Mouse (Mus musculus): ENCODE data around the gene Aplp1. TPM values are rescaled to one million over a fixed set of nuclear protein-coding genes. Genes with fewer than 3 reads are reported as not detected.

Aplp1 gene
- polyA plus RNA-seq, 1 experiment from 2014 or later, result 33.0 TPM

- Histone ChIP-seq H3K9me3 (replicated peaks; ENCODE audit: control insufficient read depth, low read length) (no peaks in the 10 kb centered on the region), H3K4me2 (ENCODE audit: low read depth, low read length) (peak overlapping the region; percentile 25; the same call in 1 of the 2 replicates), H3K9ac (ENCODE audit: low read length) (no peak overlapping the region), H3K27ac (ENCODE audit: low read length) (no peak overlapping the region), H3K4me3 (replicated peaks; ENCODE audit: low read length) (peak overlapping the region; percentile 10; the same call in 1 of the 2 replicates), H3K4me1 (ENCODE audit: control insufficient read depth, insufficient read depth, low read length) (peaks cover 7% of the 10 kb centered on the region; the same call in 1 of the 2 replicates), H3K27me3 (ENCODE audit: control insufficient read depth, insufficient read depth, low read length) (peaks cover 65% of the 10 kb centered on the region), H3K36me3 (ENCODE audit: control insufficient read depth, insufficient read depth, low read length) (no peaks in the 10 kb centered on the region)
- 10% methylated on average over 6 of the region's 6 CpGs for WGBS
- no peak for ATAC-seq (ENCODE audit: insufficient read depth, low FRiP score)
These were observed 8.9 kb upstream of the Aplp1 start for GRCm38 (mm10) chr7:30454259-30454658.

- Histone ChIP-seq H3K27me3 (ENCODE audit: control insufficient read depth, insufficient read depth, low read length) (peaks cover 61% of the 10 kb centered on the region), H3K9me3 (replicated peaks; ENCODE audit: control insufficient read depth, low read length) (no peaks in the 10 kb centered on the region), H3K9ac (ENCODE audit: low read length) (no peak overlapping the region), H3K4me1 (ENCODE audit: control insufficient read depth, insufficient read depth, low read length) (peaks cover 7% of the 10 kb centered on the region; the same call in 1 of the 2 replicates), H3K4me3 (replicated peaks; ENCODE audit: low read length) (peak overlapping the region; percentile 10; the same call in 1 of the 2 replicates), H3K27ac (ENCODE audit: low read length) (no peak overlapping the region), H3K4me2 (ENCODE audit: low read depth, low read length) (peak overlapping the region; percentile 25; the same call in 1 of the 2 replicates), H3K36me3 (ENCODE audit: control insufficient read depth, insufficient read depth, low read length) (no peaks in the 10 kb centered on the region)
- peak; percentile 67; the same call in 1 of the 2 replicates for ATAC-seq (ENCODE audit: insufficient read depth, low FRiP score)
- 3% methylated on average over 25 of the region's 25 CpGs for WGBS
These were observed 8.4 kb upstream of the Aplp1 start for GRCm38 (mm10) chr7:30453766-30454165.

- Histone ChIP-seq H3K27ac (ENCODE audit: low read length) (no peak overlapping the region), H3K4me3 (replicated peaks; ENCODE audit: low read length) (no peak overlapping the region), H3K9me3 (replicated peaks; ENCODE audit: control insufficient read depth, low read length) (no peaks in the 10 kb centered on the region), H3K36me3 (ENCODE audit: control insufficient read depth, insufficient read depth, low read length) (no peaks in the 10 kb centered on the region), H3K27me3 (ENCODE audit: control insufficient read depth, insufficient read depth, low read length) (peaks cover 56% of the 10 kb centered on the region), H3K4me2 (ENCODE audit: low read depth, low read length) (no peak overlapping the region), H3K9ac (ENCODE audit: low read length) (no peak overlapping the region), H3K4me1 (ENCODE audit: control insufficient read depth, insufficient read depth, low read length) (peaks cover 7% of the 10 kb centered on the region; the same call in 1 of the 2 replicates)
- WGBS, result 19% methylated on average over 25 of the region's 25 CpGs
- ATAC-seq (ENCODE audit: insufficient read depth, low FRiP score), result no peak
These were observed 8.0 kb upstream of the Aplp1 start for GRCm38 (mm10) chr7:30453327-30453726.

GRCm38 (mm10) chr7:30450241-30450640 is 4.9 kb upstream of the Aplp1 start:
- Histone ChIP-seq H3K4me3 (replicated peaks; ENCODE audit: low read length) (no peak overlapping the region), H3K9ac (ENCODE audit: low read length) (no peak overlapping the region), H3K36me3 (ENCODE audit: control insufficient read depth, insufficient read depth, low read length) (no peaks in the 10 kb centered on the region), H3K27me3 (ENCODE audit: control insufficient read depth, insufficient read depth, low read length) (peaks cover 26% of the 10 kb centered on the region), H3K4me2 (ENCODE audit: low read depth, low read length) (no peak overlapping the region), H3K4me1 (ENCODE audit: control insufficient read depth, insufficient read depth, low read length) (0 out of 2 replicates have a peak, but pooled peaks cover 3% of the 10 kb centered on the region), H3K27ac (ENCODE audit: low read length) (no peak overlapping the region), H3K9me3 (replicated peaks; ENCODE audit: control insufficient read depth, low read length) (0 out of 2 replicates have a peak, but pooled peaks cover 6% of the 10 kb centered on the region)
- ATAC-seq (ENCODE audit: insufficient read depth, low FRiP score), result no peak
- 70% methylated on average over 7 of the region's 7 CpGs for WGBS

GRCm38 (mm10) chr7:30444154-30444970 is 973 bp downstream of the Aplp1 start:
- 0 out of 2 replicates have a peak, but pooled peaks cover 6% of the 10 kb centered on the region for H3K9me3 ChIP-seq (replicated peaks; ENCODE audit: control insufficient read depth, low read length)
- under 1% methylated on average over 38 of the region's 38 CpGs for WGBS
- H3K4me2 ChIP-seq (ENCODE audit: low read depth, low read length), result peak overlapping the region; percentile 94
- peaks cover 9% of the 10 kb centered on the region; the same call in 1 of the 2 replicates for H3K4me1 ChIP-seq (ENCODE audit: control insufficient read depth, insufficient read depth, low read length)
- peaks cover 3% of the 10 kb centered on the region for H3K27me3 ChIP-seq (ENCODE audit: control insufficient read depth, insufficient read depth, low read length)
- peak overlapping the region; percentile 63 for H3K4me3 ChIP-seq (replicated peaks; ENCODE audit: low read length)
- peak; percentile 20; the same call in 1 of the 2 replicates for ATAC-seq (ENCODE audit: insufficient read depth, low FRiP score)
- peak overlapping the region; percentile 77 for H3K9ac ChIP-seq (ENCODE audit: low read length)
- H3K27ac ChIP-seq (ENCODE audit: low read length), result no peak overlapping the region
- no peaks in the 10 kb centered on the region for H3K36me3 ChIP-seq (ENCODE audit: control insufficient read depth, insufficient read depth, low read length)

- Histone ChIP-seq H3K4me3 (replicated peaks; ENCODE audit: low read length) (no peak overlapping the region), H3K27me3 (ENCODE audit: control insufficient read depth, insufficient read depth, low read length) (peaks cover 3% of the 10 kb centered on the region)
These were observed 1.6 kb downstream of the Aplp1 start for GRCm38 (mm10) chr7:30443696-30444095.

GRCm38 (mm10) chr7:30440697-30441096 is 4.6 kb downstream of the Aplp1 start:
- H3K9me3 ChIP-seq (replicated peaks; ENCODE audit: control insufficient read depth, low read length), result no peaks in the 10 kb centered on the region
- H3K9ac ChIP-seq (ENCODE audit: low read length), result no peak overlapping the region
- no peak for ATAC-seq (ENCODE audit: insufficient read depth, low FRiP score)
- H3K4me2 ChIP-seq (ENCODE audit: low read depth, low read length), result no peak overlapping the region
- H3K27ac ChIP-seq (ENCODE audit: low read length), result no peak overlapping the region
- no peak overlapping the region for H3K4me3 ChIP-seq (replicated peaks; ENCODE audit: low read length)
- no peaks in the 10 kb centered on the region for H3K36me3 ChIP-seq (ENCODE audit: control insufficient read depth, insufficient read depth, low read length)
- H3K27me3 ChIP-seq (ENCODE audit: control insufficient read depth, insufficient read depth, low read length), result peaks cover 9% of the 10 kb centered on the region
- WGBS, result 20% methylated on average over 5 of the region's 5 CpGs
- H3K4me1 ChIP-seq (ENCODE audit: control insufficient read depth, insufficient read depth, low read length), result peaks cover 9% of the 10 kb centered on the region; the same call in 1 of the 2 replicates

More at GRCm38 (mm10) chr7:30443696-30444095, 1.6 kb downstream of the Aplp1 start:
- no peak for ATAC-seq (ENCODE audit: insufficient read depth, low FRiP score)
- Histone ChIP-seq H3K36me3 (ENCODE audit: control insufficient read depth, insufficient read depth, low read length) (no peaks in the 10 kb centered on the region), H3K9me3 (replicated peaks; ENCODE audit: control insufficient read depth, low read length) (0 out of 2 replicates have a peak, but pooled peaks cover 6% of the 10 kb centered on the region), H3K27ac (ENCODE audit: low read length) (no peak overlapping the region), H3K9ac (ENCODE audit: low read length) (no peak overlapping the region), H3K4me1 (ENCODE audit: control insufficient read depth, insufficient read depth, low read length) (peaks cover 9% of the 10 kb centered on the region; the same call in 1 of the 2 replicates), H3K4me2 (ENCODE audit: low read depth, low read length) (peak overlapping the region; percentile 94; the same call in 1 of the 2 replicates)
- 17% methylated on average over 9 of the region's 9 CpGs for WGBS

GRCm38 (mm10) chr7:30439734-30440133 is 5.6 kb downstream of the Aplp1 start:
- ATAC-seq (ENCODE audit: insufficient read depth, low FRiP score), result no peak
- Histone ChIP-seq H3K9me3 (replicated peaks; ENCODE audit: control insufficient read depth, low read length) (no peaks in the 10 kb centered on the region), H3K36me3 (ENCODE audit: control insufficient read depth, insufficient read depth, low read length) (no peaks in the 10 kb centered on the region), H3K27me3 (ENCODE audit: control insufficient read depth, insufficient read depth, low read length) (peaks cover 9% of the 10 kb centered on the region), H3K4me3 (replicated peaks; ENCODE audit: low read length) (no peak overlapping the region), H3K9ac (ENCODE audit: low read length) (no peak overlapping the region), H3K27ac (ENCODE audit: low read length) (no peak overlapping the region), H3K4me1 (ENCODE audit: control insufficient read depth, insufficient read depth, low read length) (peaks cover 6% of the 10 kb centered on the region; the same call in 1 of the 2 replicates), H3K4me2 (ENCODE audit: low read depth, low read length) (no peak overlapping the region)
- WGBS, result 79% methylated on average over 13 of the region's 13 CpGs

GRCm38 (mm10) chr7:30436879-30437278 is 8.5 kb downstream of the Aplp1 start:
- Histone ChIP-seq H3K9me3 (replicated peaks; ENCODE audit: control insufficient read depth, low read length) (no peaks in the 10 kb centered on the region), H3K4me1 (ENCODE audit: control insufficient read depth, insufficient read depth, low read length) (no peaks in the 10 kb centered on the region), H3K4me3 (replicated peaks; ENCODE audit: low read length) (no peak overlapping the region), H3K27ac (ENCODE audit: low read length) (no peak overlapping the region), H3K4me2 (ENCODE audit: low read depth, low read length) (no peak overlapping the region), H3K36me3 (ENCODE audit: control insufficient read depth, insufficient read depth, low read length) (no peaks in the 10 kb centered on the region), H3K9ac (ENCODE audit: low read length) (no peak overlapping the region), H3K27me3 (ENCODE audit: control insufficient read depth, insufficient read depth, low read length) (peaks cover 6% of the 10 kb centered on the region; the same call in 1 of the 2 replicates)
- 22% methylated on average over 10 of the region's 10 CpGs for WGBS
- ATAC-seq (ENCODE audit: insufficient read depth, low FRiP score), result no peak
